In genomic region chr10:91234709-91235108, GRCm38 (mm10) we compare ENCODE assay signal across 22 mouse cellular contexts. TPM values are rescaled to one million over a fixed set of nuclear protein-coding genes. Genes with fewer than 3 reads are reported as not detected.
DNase-seq lines count a peak whose midpoint lies in the region; ATAC-seq lines count a peak whose summit lies in the region.
"Had no signal": no experiment of that assay in that cellular context is flagged by ENCODE, and none has a peak within 500 bp of the region (broad histone marks: within the 10 kb centered on the region; RNA-seq: fewer than 3 reads in every experiment).

No protein-coding gene starts in this region.

- WGBS in limb, embryonic 15.5 days = 63% methylated on average over 3 of the region's 3 CpGs
- 82% methylated on average over 3 of the region's 3 CpGs for WGBS in limb, embryonic 10.5 days
- WGBS in embryonic facial prominence, embryonic 15.5 days = 62% methylated on average over 3 of the region's 3 CpGs
- WGBS in hindbrain, embryonic 12.5 days = 87% methylated on average over 3 of the region's 3 CpGs

- H3K36me3 ChIP-seq in limb, embryonic 15.5 days = no peaks in the 10 kb centered on the region
- no peaks in the 10 kb centered on the region for H3K36me3 ChIP-seq in limb, embryonic 10.5 days
- no peaks in the 10 kb centered on the region for H3K36me3 ChIP-seq in embryonic facial prominence, embryonic 15.5 days
- H3K36me3 ChIP-seq in hindbrain, embryonic 12.5 days = no peaks in the 10 kb centered on the region
- H3K36me3 ChIP-seq: forebrain, embryonic 12.5 days; heart, embryonic 10.5 days; hindbrain, embryonic 13.5 days had no signal

- H3K4me3 ChIP-seq in limb, embryonic 15.5 days = no peak overlapping the region
- H3K4me3 ChIP-seq in limb, embryonic 10.5 days = no peak overlapping the region
- no peak overlapping the region for H3K4me3 ChIP-seq in embryonic facial prominence, embryonic 15.5 days (replicated peaks)
- H3K4me3 ChIP-seq in hindbrain, embryonic 12.5 days = no peak overlapping the region
- H3K4me3 ChIP-seq: forebrain, embryonic 12.5 days; gastrocnemius, adult 2 months; heart, embryonic 10.5 days; hindbrain, embryonic 13.5 days had no signal

- no peak overlapping the region for H3K4me2 ChIP-seq in limb, embryonic 15.5 days
- H3K4me2 ChIP-seq in embryonic facial prominence, embryonic 15.5 days (replicated peaks) = no peak overlapping the region
- no peak overlapping the region for H3K4me2 ChIP-seq in hindbrain, embryonic 12.5 days (replicated peaks)
- H3K4me2 ChIP-seq: forebrain, embryonic 12.5 days; hindbrain, embryonic 13.5 days had no signal

- no peak for DNase-seq in limb, embryonic 10.5 days (ENCODE audit: low spot score)
- DNase-seq in ovary, postnatal 36 days (ENCODE audit: low spot score) = no peak
- DNase-seq in embryo, embryonic 10.5 days (ENCODE audit: low spot score) = no peak
- DNase-seq: adrenal gland, adult 8-10 months; adrenal gland, postnatal 36 days; cerebellum, adult 11 months; cerebellum, adult 9-10 months; cerebellum, postnatal 25 days; gastrocnemius, adult 2 months; gastrocnemius, postnatal 25 days; heart, adult 18-20 months; heart, postnatal 10 days; heart, postnatal 4 days had no signal

- no peaks in the 10 kb centered on the region for H3K27me3 ChIP-seq in limb, embryonic 15.5 days
- no peaks in the 10 kb centered on the region for H3K27me3 ChIP-seq in limb, embryonic 10.5 days (ENCODE audit: low read depth, poor library complexity, severe bottlenecking)
- H3K27me3 ChIP-seq in embryonic facial prominence, embryonic 15.5 days = no peaks in the 10 kb centered on the region
- H3K27me3 ChIP-seq in hindbrain, embryonic 12.5 days = no peaks in the 10 kb centered on the region
- H3K27me3 ChIP-seq: forebrain, embryonic 12.5 days; hindbrain, embryonic 13.5 days had no signal

- no peaks in the 10 kb centered on the region for H3K9me3 ChIP-seq in limb, embryonic 15.5 days
- no peaks in the 10 kb centered on the region for H3K9me3 ChIP-seq in limb, embryonic 10.5 days (replicated peaks)
- H3K9me3 ChIP-seq in embryonic facial prominence, embryonic 15.5 days (replicated peaks) = no peaks in the 10 kb centered on the region
- no peaks in the 10 kb centered on the region for H3K9me3 ChIP-seq in hindbrain, embryonic 12.5 days (replicated peaks)
- H3K9me3 ChIP-seq: forebrain, embryonic 12.5 days; heart, embryonic 10.5 days; hindbrain, embryonic 13.5 days had no signal

- peaks cover 31% of the 10 kb centered on the region for H3K4me1 ChIP-seq in limb, embryonic 15.5 days
- H3K4me1 ChIP-seq in limb, embryonic 10.5 days = peaks cover 20% of the 10 kb centered on the region
- H3K4me1 ChIP-seq in embryonic facial prominence, embryonic 15.5 days = peaks cover 40% of the 10 kb centered on the region
- H3K4me1 ChIP-seq in hindbrain, embryonic 12.5 days = peaks cover 5% of the 10 kb centered on the region; the same call in 1 of the 2 replicates

- H3K27ac ChIP-seq in limb, embryonic 15.5 days = peak overlapping the region; percentile 54
- H3K27ac ChIP-seq in limb, embryonic 10.5 days = no peak overlapping the region
- H3K27ac ChIP-seq in embryonic facial prominence, embryonic 15.5 days (replicated peaks) = peak overlapping the region; percentile 44; the same call in 1 of the 2 replicates
- no peak overlapping the region for H3K27ac ChIP-seq in hindbrain, embryonic 12.5 days
- H3K27ac ChIP-seq: forebrain, embryonic 12.5 days; gastrocnemius, adult 2 months; heart, embryonic 10.5 days; hindbrain, embryonic 13.5 days; hindbrain, postnatal 0 days had no signal

- ATAC-seq in limb, embryonic 15.5 days (ENCODE audit: insufficient number of reproducible peaks, low FRiP score, low TSS enrichment, low read depth) = no peak
- ATAC-seq in embryonic facial prominence, embryonic 15.5 days (ENCODE audit: insufficient number of reproducible peaks, low FRiP score, low TSS enrichment, low read depth) = no peak
- ATAC-seq in megakaryocyte progenitor cell, adult 5-6 weeks (replicated peaks; ENCODE audit: poor library complexity) = peak; percentile 74
- ATAC-seq in hindbrain, embryonic 12.5 days (ENCODE audit: low FRiP score) = no peak
- ATAC-seq: forebrain, embryonic 16.5 days; hindbrain, postnatal 0 days had no signal

- H3K9ac ChIP-seq in limb, embryonic 15.5 days = no peak overlapping the region
- no peak overlapping the region for H3K9ac ChIP-seq in embryonic facial prominence, embryonic 15.5 days
- H3K9ac ChIP-seq in hindbrain, embryonic 12.5 days = no peak overlapping the region
- H3K9ac ChIP-seq: forebrain, embryonic 12.5 days; hindbrain, embryonic 13.5 days had no signal

RNA-seq across cellular contexts. Expression of gene Tmpo, which starts 53.6 kb away (rescaled TPM):
- 162 and 201 TPM in 2 replicates for polyA plus RNA-seq in limb, embryonic 15.5 days (2015; fragmentation: Nextera tagmentation; extraction: Ambion mirVana)
- 260 and 300 TPM in 2 replicates for polyA plus RNA-seq in limb, embryonic 10.5 days (2016; fragmentation: Nextera tagmentation; extraction: Ambion mirVana)
- 198 and 203 TPM in 2 replicates for polyA plus RNA-seq in embryonic facial prominence, embryonic 15.5 days (2015; fragmentation: Nextera tagmentation; extraction: Ambion mirVana)
- total RNA-seq in megakaryocyte progenitor cell, adult 5-6 weeks (2015) = 266 and 302 TPM in 2 replicates
- 461 and 467 TPM in 2 replicates for total RNA-seq in megakaryocyte progenitor cell, adult 5-6 weeks (2017)
- polyA plus RNA-seq in hindbrain, embryonic 12.5 days (2016; fragmentation: Nextera tagmentation; extraction: Ambion mirVana) = 298 and 322 TPM in 2 replicates

Comparison
In these comparisons a context has a peak if more than half of its experiments do, and no peak if none do; other contexts are left out.
1. H3K27ac ChIP-seq: peak in limb, embryonic 15.5 days (single experiment) and embryonic facial prominence, embryonic 15.5 days (single experiment); none in limb, embryonic 10.5 days (single experiment) and hindbrain, embryonic 12.5 days (single experiment).